Mouse (Mus musculus) hindbrain, embryonic 16.5 days (tissue): Measurements from ENCODE around the gene Olfr1009. TPM values are rescaled to one million over a fixed set of nuclear protein-coding genes. Genes with fewer than 3 reads are reported as not detected.
"Not testable (repeated sequence)": the region's sequence is repeated elsewhere in the genome, so short reads cannot be mapped to it uniquely, and the experiment has no call there.

Experiments used
- ATAC-seq: fragments of 200-750 bp; cut with Nextera tagmentation; 2 replicates; pipeline ENCODE4 v1.8.0; 2017; ENCODE audit warnings: moderate TSS enrichment, moderate library complexity
- H3K27ac ChIP-seq: fragments of 300-500 bp; sonication (generic); 2 replicates; pipeline ENCODE4 v1.5.1; 2014; ENCODE audit warnings: low read depth, mild to moderate bottlenecking, control low read depth, low read length, moderate library complexity
- H3K27me3 ChIP-seq: fragments of 300-500 bp; sonication (generic); replicated peaks from 2 replicates; pipeline ENCODE4 v1.6.1; 2014; ENCODE audit warnings: low read length; ENCODE audit not compliant: control insufficient read depth, insufficient read depth
- H3K36me3 ChIP-seq: fragments of 300-500 bp; sonication (generic); 2 replicates; pipeline ENCODE4 v1.6.1; 2014; ENCODE audit warnings: mild to moderate bottlenecking, low read length, moderate library complexity, mixed read lengths; ENCODE audit not compliant: control insufficient read depth, insufficient read depth
- H3K4me1 ChIP-seq: fragments of 300-500 bp; sonication (generic); 2 replicates; pipeline ENCODE4 v1.6.1; 2014; ENCODE audit warnings: low read depth, low read length; ENCODE audit not compliant: control insufficient read depth, insufficient read depth
- H3K4me2 ChIP-seq: fragments of 300-500 bp; sonication (generic); 2 replicates; pipeline ENCODE4 v1.6.1; 2014; ENCODE audit warnings: mild to moderate bottlenecking, low read length, control low read depth, moderate library complexity
- H3K4me3 ChIP-seq: fragments of 300-500 bp; sonication (generic); 2 replicates; pipeline ENCODE4 v1.5.1; 2014; ENCODE audit warnings: mild to moderate bottlenecking, low read length, control low read depth, moderate library complexity
- H3K9ac ChIP-seq: fragments of 300-500 bp; sonication (generic); 2 replicates; pipeline ENCODE4 v1.6.1; 2014; ENCODE audit warnings: low read depth, mild to moderate bottlenecking, control low read depth, low read length, moderate library complexity
- H3K9me3 ChIP-seq: fragments of 300-500 bp; sonication (generic); 2 replicates; pipeline ENCODE4 v1.6.1; 2014; ENCODE audit warnings: mild to moderate bottlenecking, low read length, moderate library complexity; ENCODE audit not compliant: control insufficient read depth
- WGBS: fragments of 180-500 bp; shearing (Covaris S2); extraction: QIAGEN DNeasy Blood & Tissue Kit; methylation state at CpG from one replicate; pipeline ENCODE4 v1.1.7; 2014; 5-methylcytosine and 5-hydroxymethylcytosine counted together
- polyA plus RNA-seq: library from polyadenylated mRNA; unstranded; fragments of >200 nt; fragmentation: Nextera tagmentation; extraction: Ambion mirVana; gene quantifications from 2 replicates; pipeline ENCODE4 v1.2.1, GENCODE M21; 2015

Gene Olfr1009
- not detected in 2 replicates for polyA plus RNA-seq

- H3K4me1 ChIP-seq, result no peaks in the 10 kb centered on the region
- WGBS, result 86% methylated on average over 1 of the region's 1 CpGs
- no peak for ATAC-seq
- H3K4me2 ChIP-seq, result no peak within 1 kb of the TSS
- H3K27me3 ChIP-seq, result no peaks in the 10 kb centered on the region
- no peak within 1 kb of the TSS for H3K27ac ChIP-seq
- no peaks in the 10 kb centered on the region for H3K9me3 ChIP-seq
- no peak within 1 kb of the TSS for H3K4me3 ChIP-seq
- no peak within 1 kb of the TSS for H3K9ac ChIP-seq
- H3K36me3 ChIP-seq, result no peaks in the 10 kb centered on the region
Observed at GRCm38 (mm10) chr2:85715119-85715518, at the start of gene Olfr1009. Gene Olfr1009 (plus strand): TSS chr2:85715419.

- H3K9me3 ChIP-seq, result no peaks in the 10 kb centered on the region
- H3K4me2 ChIP-seq, result no peak within 1 kb of the TSS
- no peak for ATAC-seq
- no peaks in the 10 kb centered on the region for H3K4me1 ChIP-seq
- no peak within 1 kb of the TSS for H3K27ac ChIP-seq
- H3K9ac ChIP-seq, result no peak within 1 kb of the TSS
- H3K4me3 ChIP-seq, result no peak within 1 kb of the TSS
- no peaks in the 10 kb centered on the region for H3K27me3 ChIP-seq
- H3K36me3 ChIP-seq, result no peaks in the 10 kb centered on the region
Observed at GRCm38 (mm10) chr2:85678667-85679066, 36.6 kb upstream of the Olfr1009 start, which contains the start of gene Olfr1006. Gene Olfr1006 (minus strand): TSS chr2:85678767.

- H3K9me3 ChIP-seq, result no peaks in the 10 kb centered on the region
- no peaks in the 10 kb centered on the region for H3K4me1 ChIP-seq
- H3K27ac ChIP-seq, result no peak within 1 kb of the TSS
- no peak for ATAC-seq
- no peak within 1 kb of the TSS for H3K4me3 ChIP-seq
- H3K9ac ChIP-seq, result no peak within 1 kb of the TSS
- H3K4me2 ChIP-seq, result no peak within 1 kb of the TSS
- no peaks in the 10 kb centered on the region for H3K27me3 ChIP-seq
- H3K36me3 ChIP-seq, result no peaks in the 10 kb centered on the region
Observed at GRCm38 (mm10) chr2:85689131-85689530, 26.1 kb upstream of the Olfr1009 start, which contains the start of gene Olfr1008. Gene Olfr1008 (plus strand): TSS chr2:85689431.

- not testable (repeated sequence) for H3K36me3 ChIP-seq, ATAC-seq
- WGBS, result 88% methylated on average over 2 of the region's 2 CpGs
Observed at GRCm38 (mm10) chr2:85710680-85711079, 4.5 kb upstream of the Olfr1009 start.

GRCm38 (mm10) chr2:85711159-85711558 is 4.1 kb upstream of the Olfr1009 start:
- Histone ChIP-seq H3K9ac (no peak overlapping the region), H3K27me3 (no peaks in the 10 kb centered on the region), H3K4me3 (no peak overlapping the region), H3K36me3 (no peaks in the 10 kb centered on the region), H3K27ac (no peak overlapping the region), H3K4me1 (no peaks in the 10 kb centered on the region), H3K9me3 (no peaks in the 10 kb centered on the region), H3K4me2 (no peak overlapping the region)
- 39% methylated on average over 1 of the region's 1 CpGs for WGBS
- ATAC-seq, result no peak

More at GRCm38 (mm10) chr2:85710680-85711079, 4.5 kb upstream of the Olfr1009 start:
- not testable (repeated sequence) for H3K9ac ChIP-seq, H3K4me1 ChIP-seq, H3K9me3 ChIP-seq, H3K27ac ChIP-seq, H3K4me3 ChIP-seq, H3K27me3 ChIP-seq, H3K4me2 ChIP-seq

- H3K27me3 ChIP-seq, result no peaks in the 10 kb centered on the region
- H3K9ac ChIP-seq, result no peak overlapping the region
- H3K36me3 ChIP-seq, result no peaks in the 10 kb centered on the region
- H3K4me3 ChIP-seq, result no peak overlapping the region
- H3K4me2 ChIP-seq, result no peak overlapping the region
- peak; percentile 69 for ATAC-seq
- no peak overlapping the region for H3K27ac ChIP-seq
- WGBS, result 12% methylated on average over 3 of the region's 3 CpGs
- no peaks in the 10 kb centered on the region for H3K4me1 ChIP-seq
- H3K9me3 ChIP-seq, result no peaks in the 10 kb centered on the region
Observed at GRCm38 (mm10) chr2:85725793-85726192, 10.6 kb downstream of the Olfr1009 start.

- Histone ChIP-seq H3K27ac (no peak overlapping the region), H3K4me2 (no peak overlapping the region), H3K9me3 (no peaks in the 10 kb centered on the region), H3K36me3 (no peaks in the 10 kb centered on the region), H3K27me3 (no peaks in the 10 kb centered on the region), H3K4me1 (no peaks in the 10 kb centered on the region), H3K4me3 (no peak overlapping the region), H3K9ac (no peak overlapping the region)
- 73% methylated on average over 4 of the region's 4 CpGs for whole genome bisulfite sequencing
- ATAC-seq, result no peak; the same call in 1 of the 2 replicates
Observed at GRCm38 (mm10) chr2:85753822-85754221, 38.6 kb downstream of the Olfr1009 start.

- no peak for ATAC-seq
- Histone ChIP-seq H3K4me3 (no peak within 1 kb of the TSS), H3K4me2 (no peak within 1 kb of the TSS), H3K36me3 (no peaks in the 10 kb centered on the region), H3K9ac (no peak within 1 kb of the TSS), H3K9me3 (no peaks in the 10 kb centered on the region), H3K27me3 (no peaks in the 10 kb centered on the region), H3K4me1 (no peaks in the 10 kb centered on the region), H3K27ac (no peak within 1 kb of the TSS)
- 73% methylated on average over 1 of the region's 1 CpGs for WGBS
Observed at GRCm38 (mm10) chr2:85762666-85763065, 47.4 kb downstream of the Olfr1009 start, which contains the start of gene Olfr1012. Gene Olfr1012 (minus strand): TSS chr2:85762766.

GRCm38 (mm10) chr2:85766798-85767197 is 51.6 kb downstream of the Olfr1009 start, which contains the start of gene Olfr1013:
Gene Olfr1013 (plus strand): TSS chr2:85767098.
- no peak within 1 kb of the TSS for H3K27ac ChIP-seq
- H3K4me3 ChIP-seq, result no peak within 1 kb of the TSS
- H3K36me3 ChIP-seq, result no peaks in the 10 kb centered on the region
- no peaks in the 10 kb centered on the region for H3K9me3 ChIP-seq
- H3K4me2 ChIP-seq, result no peak within 1 kb of the TSS
- no peaks in the 10 kb centered on the region for H3K27me3 ChIP-seq
- H3K9ac ChIP-seq, result no peak within 1 kb of the TSS
- no peaks in the 10 kb centered on the region for H3K4me1 ChIP-seq
- ATAC-seq, result no peak

- no peak for ATAC-seq
- Histone ChIP-seq H3K4me1 (no peaks in the 10 kb centered on the region), H3K27me3 (no peaks in the 10 kb centered on the region), H3K27ac (no peak within 1 kb of the TSS), H3K9ac (no peak within 1 kb of the TSS), H3K9me3 (no peaks in the 10 kb centered on the region), H3K36me3 (no peaks in the 10 kb centered on the region), H3K4me2 (no peak within 1 kb of the TSS), H3K4me3 (no peak within 1 kb of the TSS)
Observed at GRCm38 (mm10) chr2:85772413-85772812, 57.2 kb downstream of the Olfr1009 start, which contains the start of gene Olfr1014. Gene Olfr1014 (plus strand): TSS chr2:85772713.
